Mouse (Mus musculus): Measurements from ENCODE around the gene Olfr292. TPM values are rescaled to one million over a fixed set of nuclear protein-coding genes. Genes with fewer than 3 reads are reported as not detected.

The Olfr292 gene
- not detected in 2 replicates for polyA plus RNA-seq (2012; rRNA removed)

DNA sequence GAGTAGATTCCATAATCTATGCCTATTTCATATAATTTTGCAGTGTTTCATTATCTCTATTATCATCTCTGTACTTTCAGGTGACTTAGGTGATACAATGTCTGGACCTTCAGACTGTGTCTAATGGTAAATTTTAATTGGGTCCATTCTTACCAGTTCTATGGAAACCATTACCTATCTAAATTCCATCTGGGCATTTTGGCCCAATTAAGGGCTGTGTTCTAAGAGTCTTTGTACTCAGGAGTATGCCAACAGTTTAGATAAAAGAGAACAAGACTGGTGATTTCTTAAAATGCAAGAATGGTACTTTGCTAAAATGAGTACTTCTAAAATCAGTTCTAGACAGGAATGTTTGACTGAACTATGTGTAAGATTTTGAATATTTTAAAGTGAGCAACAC is at the start of gene Olfr292:
TSS of gene Olfr292 (plus strand) at position 301 of the 400 bp plus-strand sequence.

DNA sequence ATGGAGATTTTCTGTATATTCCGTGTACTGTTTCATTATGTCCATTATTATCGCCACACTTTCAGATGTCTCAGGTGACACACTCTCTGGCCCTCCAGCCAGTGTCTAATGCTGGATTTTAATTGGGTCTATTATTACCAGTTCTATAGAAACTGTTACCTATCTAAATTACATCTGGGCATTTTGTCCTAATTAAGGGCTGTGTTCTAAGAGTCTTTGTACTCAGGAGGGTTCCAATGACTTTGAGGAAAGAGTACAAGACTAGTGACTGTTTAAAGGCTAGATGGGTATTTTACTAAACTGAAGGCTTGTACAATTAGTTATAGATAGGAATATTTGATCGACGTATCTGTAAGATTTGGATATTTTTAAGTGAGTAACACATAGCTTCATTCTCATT is 39.4 kb upstream of the Olfr292 start, which contains the start of gene Olfr293:
TSS of gene Olfr293 (plus strand) at position 301 of the 400 bp plus-strand sequence.

Other genes with a start within 250 kb of the Olfr292 start
- not detected in 2 replicates for gene Olfr299, start 228.4 kb upstream of the Olfr292 start, polyA plus RNA-seq (2012; rRNA removed)
- not detected in 2 replicates for gene Olfr298, start 195.8 kb upstream of the Olfr292 start, polyA plus RNA-seq (2012; rRNA removed)
- not detected in 2 replicates for gene Olfr297, start 168.4 kb upstream of the Olfr292 start, polyA plus RNA-seq (2012; rRNA removed)
- gene Olfr295, start 104.5 kb upstream of the Olfr292 start, polyA plus RNA-seq (2012; rRNA removed), result not detected in 2 replicates
- not detected in 2 replicates for gene Olfr294, start 71.7 kb upstream of the Olfr292 start, polyA plus RNA-seq (2012; rRNA removed)
- gene Olfr293, start 39.3 kb upstream of the Olfr292 start, polyA plus RNA-seq (2012; rRNA removed), result not detected in 2 replicates
- not detected in 2 replicates for gene Folh1, start 87.6 kb downstream of the Olfr292 start, polyA plus RNA-seq (2012; rRNA removed)
- not detected in 2 replicates for gene Vmn2r77, start 106.7 kb downstream of the Olfr292 start, polyA plus RNA-seq (2012; rRNA removed)
- gene Vmn2r78, start 226.8 kb downstream of the Olfr292 start, polyA plus RNA-seq (2012; rRNA removed), result not detected in 2 replicates